Mouse (Mus musculus) layer of hippocampus, adult 2 months (tissue): ENCODE results near the gene D6Ertd527e. TPM values are rescaled to one million over a fixed set of nuclear protein-coding genes. Genes with fewer than 3 reads are reported as not detected.

Source experiments
- DNase-seq, 2 experiments: peaks; one replicate each; pipeline ENCODE4 v3.0.0; 2022; ENCODE audit warnings: low spot score in 2 of 2
- H3K27ac ChIP-seq: fragments of 200-600 bp; 2 replicates; pipeline ENCODE4 v1.8.1; 2022
- H3K4me3 ChIP-seq: fragments of 200-600 bp; 2 replicates; pipeline ENCODE4 v1.8.1; 2022; ENCODE audit warnings: mild to moderate bottlenecking
- CTCF ChIP-seq: fragments of 200-600 bp; conservative IDR thresholded peaks from 2 replicates; pipeline ENCODE4 v1.8.1; 2022; ENCODE audit warnings: antibody characterized with exemption, mild to moderate bottlenecking, moderate library complexity
- total RNA-seq, 2 experiments: library from RNA; stranded (reverse); gene quantifications; 2 replicates each; pipeline ENCODE4 v1.2.3; 2021

The D6Ertd527e gene
- total RNA-seq, 2 experiments from 2014 or later = not detected

- no peak for TF ChIP-seq CTCF
- H3K4me3 ChIP-seq = no peak overlapping the region
- DNase-seq = no peak
- H3K27ac ChIP-seq = no peak overlapping the region
Measured at GRCm38 (mm10) chr6:87142239-87142638, 37.7 kb downstream of the D6Ertd527e start.

DNA sequence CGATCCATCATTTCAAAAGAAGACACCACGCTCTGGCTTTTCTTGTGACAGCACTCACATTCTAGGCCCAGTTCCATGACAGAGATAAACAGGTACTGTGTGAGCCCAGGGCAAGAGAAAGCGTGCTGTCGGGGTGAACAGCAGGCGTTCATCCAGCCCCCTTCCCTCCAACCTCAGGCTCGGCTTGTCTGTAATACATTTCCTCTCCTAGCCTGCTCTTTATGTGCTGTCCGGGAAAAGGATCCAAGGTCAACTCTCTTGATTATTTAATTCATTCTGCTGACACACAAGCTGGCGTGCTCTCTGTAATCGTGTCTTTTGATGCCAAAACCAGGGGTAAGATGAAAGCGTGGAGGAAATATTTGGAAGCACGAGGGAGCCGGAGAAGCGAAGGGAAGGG is 39.0 kb downstream of the D6Ertd527e start:
- Histone ChIP-seq H3K27ac (no peak overlapping the region), H3K4me3 (no peak overlapping the region)
- DNase-seq = no peak
- no peak for TF ChIP-seq CTCF

- no peak overlapping the region for H3K4me3 ChIP-seq
- TF ChIP-seq CTCF = no peak
- no peak for DNase-seq
Measured at GRCm38 (mm10) chr6:87147921-87148320, 43.4 kb downstream of the D6Ertd527e start.

DNA sequence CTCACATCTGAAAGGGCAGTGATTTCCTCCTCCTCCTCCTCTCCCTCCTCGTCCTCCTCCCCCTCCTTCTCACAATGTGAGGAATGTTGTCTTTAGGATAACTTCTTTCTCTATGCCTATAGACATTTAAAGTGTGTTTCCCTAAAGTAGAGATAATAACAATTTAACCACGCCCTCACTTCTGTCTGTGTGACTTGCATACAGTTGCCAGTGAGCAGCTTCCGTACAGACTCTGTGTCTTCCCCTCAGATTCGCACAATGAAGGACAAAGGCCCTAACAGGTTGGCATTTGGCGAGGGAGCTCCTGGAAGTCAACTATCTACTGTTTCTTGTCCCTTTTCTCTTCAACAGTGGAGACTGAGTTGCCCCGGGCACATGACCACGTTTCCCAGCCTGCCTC is 45.9 kb downstream of the D6Ertd527e start:
- no peak overlapping the region for H3K4me3 ChIP-seq
- TF ChIP-seq CTCF = no peak
- DNase-seq = no peak
- no peak overlapping the region for H3K27ac ChIP-seq

More at GRCm38 (mm10) chr6:87147921-87148320, 43.4 kb downstream of the D6Ertd527e start:
- H3K27ac ChIP-seq = no peak overlapping the region

GRCm38 (mm10) chr6:87151427-87151826 is 46.9 kb downstream of the D6Ertd527e start:
- Histone ChIP-seq H3K27ac (no peak overlapping the region), H3K4me3 (no peak overlapping the region)
- no peak for TF ChIP-seq CTCF
- no peak for DNase-seq

DNA sequence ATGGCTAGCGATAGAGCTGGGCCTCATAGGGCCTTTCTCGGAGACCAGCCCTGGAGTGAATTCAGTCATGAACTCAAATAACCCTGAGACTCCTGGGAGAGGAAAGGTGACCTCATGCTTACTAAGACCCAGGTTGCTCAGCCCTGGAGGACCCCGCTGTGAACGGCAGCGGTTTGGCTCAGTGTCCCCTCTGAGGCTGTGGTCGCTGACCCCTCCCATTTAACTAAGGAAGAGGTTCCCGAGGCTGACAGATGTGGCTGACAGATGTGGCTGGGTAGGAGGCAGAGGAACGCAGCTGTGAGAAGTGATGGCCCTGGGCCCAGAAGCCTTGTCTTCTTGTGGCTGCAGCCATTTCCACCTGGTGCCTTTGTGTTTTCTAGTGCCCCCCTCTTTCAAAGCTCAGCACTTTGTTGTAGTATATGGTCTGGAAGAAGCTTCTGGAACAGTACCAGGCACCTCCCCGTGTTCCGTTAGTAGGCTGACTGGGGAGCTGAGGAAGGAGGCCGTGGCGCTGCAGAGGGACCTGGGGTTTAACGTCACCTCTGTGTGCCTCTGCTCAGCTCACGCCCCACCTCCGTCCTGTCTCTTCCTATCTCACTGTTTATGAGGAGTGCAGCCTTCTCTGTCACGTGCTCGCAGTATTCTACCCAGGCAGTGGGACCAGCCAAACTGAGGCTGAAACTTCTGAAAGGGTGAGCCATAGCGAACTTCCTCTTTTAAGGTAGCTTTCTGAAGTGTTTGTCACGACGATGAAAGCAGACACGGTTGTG is 48.1 kb downstream of the D6Ertd527e start:
- no peak overlapping the region for H3K27ac ChIP-seq
- no peak for DNase-seq
- TF ChIP-seq CTCF = no peak
- H3K4me3 ChIP-seq = no peak overlapping the region

- no peak overlapping the region for H3K27ac ChIP-seq
- no peak for TF ChIP-seq CTCF
- H3K4me3 ChIP-seq = no peak overlapping the region
- no peak for DNase-seq
Measured at GRCm38 (mm10) chr6:87153231-87153580, 48.7 kb downstream of the D6Ertd527e start.

- no peak overlapping the region for H3K27ac ChIP-seq
- H3K4me3 ChIP-seq = no peak overlapping the region
- TF ChIP-seq CTCF = no peak
- no peak for DNase-seq
Measured at GRCm38 (mm10) chr6:87153836-87154235, 49.3 kb downstream of the D6Ertd527e start.

GRCm38 (mm10) chr6:87158062-87158623 is 53.6 kb downstream of the D6Ertd527e start:
- peak in 1 of 2 experiments; percentile 47 for DNase-seq
- H3K4me3 ChIP-seq = no peak overlapping the region
- peak overlapping the region; percentile 67 for H3K27ac ChIP-seq

DNA sequence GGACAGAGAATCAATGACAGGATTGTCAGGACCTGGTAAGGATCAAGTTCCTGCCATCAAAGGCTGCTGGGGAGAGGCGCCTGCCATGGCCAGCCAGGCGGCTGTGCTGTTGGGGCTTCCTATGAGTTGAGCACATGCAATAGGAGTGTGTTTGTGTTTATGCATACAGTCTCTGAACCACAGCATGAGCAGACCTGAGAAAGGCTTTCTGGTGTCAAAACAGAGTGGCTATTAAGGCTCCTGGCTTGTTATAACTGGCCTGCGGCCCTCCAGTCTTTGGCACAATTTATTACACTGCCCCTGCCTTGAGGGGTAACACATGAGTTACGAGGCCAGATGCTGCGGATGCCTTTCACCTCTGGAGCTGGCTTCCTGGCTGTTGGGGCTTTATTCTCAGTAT is 55.6 kb downstream of the D6Ertd527e start:
- Histone ChIP-seq H3K4me3 (no peak overlapping the region), H3K27ac (no peak overlapping the region)
- no peak for DNase-seq
- no peak for TF ChIP-seq CTCF

More at GRCm38 (mm10) chr6:87158062-87158623, 53.6 kb downstream of the D6Ertd527e start:
- no peak for TF ChIP-seq CTCF

DNA sequence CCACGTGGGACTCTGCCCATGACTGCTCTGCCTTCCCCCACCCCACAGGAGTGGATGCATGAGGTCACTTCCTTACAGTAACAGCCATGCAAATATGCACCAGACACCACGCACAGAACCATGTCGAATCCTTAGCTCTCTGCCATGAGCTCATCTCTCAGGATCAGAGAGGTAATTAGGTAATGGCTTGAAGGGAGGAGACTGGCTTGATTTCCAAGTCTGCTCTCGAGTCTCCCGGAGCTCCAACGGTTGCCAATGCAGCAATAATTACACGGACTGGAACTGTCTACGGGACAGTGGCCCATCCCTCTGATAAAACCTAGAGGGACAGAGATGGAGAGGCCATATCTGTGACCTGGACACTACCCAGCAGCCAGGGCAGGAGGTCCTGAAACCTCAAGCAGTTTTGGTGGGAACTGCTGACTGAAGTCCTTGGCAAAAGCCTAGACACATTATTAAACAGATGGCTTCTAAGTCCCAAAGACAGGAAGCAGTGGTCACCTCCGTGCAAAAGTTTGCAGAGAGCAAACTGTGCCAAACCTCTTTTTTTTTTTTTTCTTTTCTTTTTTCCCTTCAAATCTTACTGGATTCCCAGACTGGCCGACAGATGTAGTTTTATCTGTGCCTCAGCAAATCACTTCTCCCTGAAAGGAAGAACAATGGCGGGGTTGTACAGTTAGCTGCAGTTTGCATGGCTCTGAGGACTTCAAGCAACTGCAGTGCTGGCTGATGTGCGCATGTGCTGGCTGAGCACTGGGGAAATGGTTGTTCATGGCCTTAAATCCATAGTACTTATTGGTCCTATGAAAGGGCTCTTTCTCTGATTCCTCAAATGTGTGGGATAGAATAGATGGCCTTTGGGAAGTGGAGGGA is 57.1 kb downstream of the D6Ertd527e start:
- Histone ChIP-seq H3K27ac (no peak overlapping the region), H3K4me3 (no peak overlapping the region)
- DNase-seq = no peak
- no peak for TF ChIP-seq CTCF

Other genes starting within 250 kb of the D6Ertd527e start
- 10 to 100 TPM; 57.3 to 60.5 TPM for gene Nfu1, start 95.5 kb upstream of the D6Ertd527e start, total RNA-seq
- 10 to 100 TPM; 48.5 to 49.7 TPM for gene Gfpt1, start 61.9 kb upstream of the D6Ertd527e start, total RNA-seq
- gene Antxr1, start 231.1 kb downstream of the D6Ertd527e start, total RNA-seq = 10 to 100 TPM in 1 of 2 experiments, 1 to 10 TPM in 1; 9.7 to 10.7 TPM
- gene Gkn1, start 246.2 kb downstream of the D6Ertd527e start, total RNA-seq = not detected